Mouse (Mus musculus) heart, adult 2 months (tissue): ENCODE data around the gene Notch1.

ENCODE experiments used
- CTCF ChIP-seq: fragments of 200-600 bp; IDR thresholded peaks from 2 replicates; pipeline ENCODE4 v1.8.1; 2022; ENCODE audit warnings: antibody characterized with exemption, mild to moderate bottlenecking, moderate library complexity
- POLR2A ChIP-seq: fragments of 200-500 bp; IDR thresholded peaks from 2 replicates; pipeline ENCODE4 v1.6.1; 2011; ENCODE audit warnings: mild to moderate bottlenecking, low read depth, low read length, control low read depth; ENCODE audit not compliant: insufficient read depth

DNA sequence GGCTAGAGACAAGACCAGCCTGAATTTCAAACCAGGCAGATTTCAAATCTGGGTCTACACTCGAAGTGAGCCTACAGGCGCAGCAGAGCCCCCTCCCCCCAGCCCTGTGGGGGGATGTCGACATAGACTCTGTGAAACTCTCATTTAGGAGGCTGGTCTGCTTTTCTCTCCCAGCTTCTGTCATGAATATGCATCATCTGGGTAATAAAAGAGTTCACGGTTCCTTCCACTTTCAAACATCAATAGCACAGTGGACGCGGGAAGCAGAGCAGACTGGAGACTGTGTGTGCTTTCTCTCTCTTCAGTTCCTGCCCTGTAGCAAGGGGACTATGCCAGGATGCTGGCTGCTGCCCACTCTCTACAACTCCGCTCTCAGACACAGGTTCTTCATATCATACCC lies 30.8 kb downstream of the Notch1 start:
- TF ChIP-seq POLR2A, result no peak
- TF ChIP-seq CTCF, result no peak
